Mouse (Mus musculus) liver, embryonic 13.5 days (tissue): Measurements from ENCODE around the gene Gm30191. TPM values are rescaled to one million over a fixed set of nuclear protein-coding genes. Genes with fewer than 3 reads are reported as not detected.
"Not testable (repeated sequence)": the region's sequence is repeated elsewhere in the genome, so short reads cannot be mapped to it uniquely, and the experiment has no call there.

ENCODE experiments used
- ATAC-seq: fragments of 200-750 bp; cut with Nextera tagmentation; 2 replicates; pipeline ENCODE4 v1.8.0; 2017; ENCODE audit warnings: low read depth, mild to moderate bottlenecking, moderate number of reproducible peaks, moderate library complexity
- DNase-seq: peaks from one replicate; pipeline ENCODE4 v3.0.0; 2022
- H3K27ac ChIP-seq: fragments of 300-500 bp; sonication (generic); 2 replicates; pipeline ENCODE4 v1.5.1; 2015; ENCODE audit warnings: moderate library complexity, mild to moderate bottlenecking, inconsistent platforms
- H3K27me3 ChIP-seq: fragments of 300-500 bp; sonication (generic); 2 replicates; pipeline ENCODE4 v1.6.1; 2015; ENCODE audit warnings: mild to moderate bottlenecking, inconsistent platforms
- H3K36me3 ChIP-seq: fragments of 300-500 bp; sonication (generic); 2 replicates; pipeline ENCODE4 v1.6.1; 2015; ENCODE audit warnings: mild to moderate bottlenecking, inconsistent platforms
- H3K4me1 ChIP-seq: fragments of 300-500 bp; sonication (generic); replicated peaks from 2 replicates; pipeline ENCODE4 v1.6.1; 2015; ENCODE audit warnings: inconsistent platforms
- H3K4me2 ChIP-seq: fragments of 300-500 bp; sonication (generic); 2 replicates; pipeline ENCODE4 v1.6.1; 2015; ENCODE audit warnings: inconsistent platforms, mild to moderate bottlenecking, moderate library complexity
- H3K4me3 ChIP-seq: fragments of 300-500 bp; sonication (generic); replicated peaks from 2 replicates; pipeline ENCODE4 v1.5.1; 2015; ENCODE audit warnings: mild to moderate bottlenecking, inconsistent platforms
- H3K9ac ChIP-seq: fragments of 300-500 bp; sonication (generic); 2 replicates; pipeline ENCODE4 v1.6.1; 2015; ENCODE audit warnings: mild to moderate bottlenecking, inconsistent platforms
- H3K9me3 ChIP-seq: fragments of 300-500 bp; sonication (generic); replicated peaks from 2 replicates; pipeline ENCODE4 v1.6.1; 2016; ENCODE audit warnings: inconsistent platforms
- WGBS: fragments of 180-500 bp; shearing (Covaris S2); methylation state at CpG from one replicate; pipeline ENCODE4 v1.1.7; 2015; ENCODE audit not compliant: insufficient replicate concordance; 5-methylcytosine and 5-hydroxymethylcytosine counted together
- polyA plus RNA-seq: library from polyadenylated mRNA; unstranded; fragments of >200 nt; fragmentation: Nextera tagmentation; extraction: Ambion mirVana; gene quantifications from 2 replicates; pipeline ENCODE4 v1.2.1, GENCODE M21; 2015

Gene Gm30191
- polyA plus RNA-seq, 1 experiment from 2014 or later, result not detected

DNA sequence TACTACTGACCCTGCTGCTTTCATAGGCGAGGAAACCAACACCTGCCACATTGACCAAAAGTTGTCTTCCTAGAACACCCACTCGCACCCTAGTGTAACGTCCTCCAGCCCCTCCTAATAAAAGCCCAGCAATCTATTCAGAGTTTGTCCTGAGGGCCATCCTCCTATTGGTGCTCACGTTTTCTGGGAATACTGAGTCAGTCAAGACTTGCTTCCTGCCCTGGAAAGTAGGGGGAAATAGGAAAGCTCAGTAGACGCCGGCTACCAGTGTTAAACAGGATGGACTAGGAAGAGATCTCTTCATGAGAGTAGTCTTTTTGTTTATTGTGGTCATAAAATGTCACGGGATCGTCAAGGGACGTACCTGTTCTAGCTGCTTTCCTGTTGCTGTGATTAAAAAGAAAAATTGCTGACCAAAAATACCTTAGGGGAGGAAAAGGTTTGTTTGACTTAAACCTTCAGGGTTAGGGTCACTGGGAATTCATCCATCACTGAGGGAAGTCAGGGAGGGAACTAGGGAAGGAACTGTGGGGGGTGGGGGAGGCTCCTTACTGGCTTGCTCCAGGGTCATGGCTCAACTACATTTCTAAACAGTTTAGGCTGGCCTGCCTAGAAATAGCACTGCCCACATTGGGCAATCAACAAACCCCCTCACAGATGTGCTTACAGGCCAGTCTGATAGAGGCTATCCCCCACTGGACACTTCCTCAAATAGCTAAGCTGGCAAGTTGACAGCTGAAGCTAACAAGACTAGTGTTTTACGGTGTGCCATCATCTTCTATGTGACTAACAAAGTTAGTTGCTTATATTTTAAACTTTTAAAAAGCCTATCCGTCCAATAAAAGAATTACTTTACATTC is 41.9 kb downstream of the Gm30191 start:
- Histone ChIP-seq H3K36me3 (peaks cover 11% of the 10 kb centered on the region), H3K9me3 (no peaks in the 10 kb centered on the region), H3K4me3 (peak overlapping the region; percentile 100), H3K4me2 (peak overlapping the region; percentile 94), H3K9ac (peak overlapping the region; percentile 97), H3K4me1 (peaks cover 47% of the 10 kb centered on the region), H3K27me3 (peaks cover 13% of the 10 kb centered on the region), H3K27ac (peak overlapping the region; percentile 99)
- no peak for DNase-seq
- WGBS, result 31% methylated on average over 11 of the region's 11 CpGs
- no peak for ATAC-seq

DNA sequence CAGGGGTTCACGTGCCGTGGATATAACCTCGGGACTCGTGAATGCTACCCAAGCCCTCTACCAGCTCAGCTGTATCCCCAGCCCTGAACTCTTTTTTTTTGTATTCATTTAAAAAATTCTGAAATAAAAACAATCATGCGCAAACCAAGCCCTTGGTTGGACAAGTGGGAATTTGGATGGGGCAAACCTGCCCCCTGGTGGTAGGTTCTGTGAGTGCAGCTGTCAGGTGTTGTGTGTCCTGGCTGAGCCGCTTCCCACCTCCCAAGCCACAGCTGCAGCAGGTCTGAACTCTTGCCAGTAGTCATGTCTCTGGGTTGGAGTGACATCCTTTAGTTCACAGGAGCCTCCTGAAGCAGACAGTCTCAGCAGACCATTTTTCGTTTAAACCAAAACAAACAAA is 45.3 kb downstream of the Gm30191 start:
- no peak overlapping the region for H3K9ac ChIP-seq

GRCm38 (mm10) chr4:134293061-134293691 is 46.4 kb downstream of the Gm30191 start:
- H3K36me3 ChIP-seq, result no peaks in the 10 kb centered on the region
- H3K9me3 ChIP-seq, result no peaks in the 10 kb centered on the region; the same call in 1 of the 2 replicates
- no peak for ATAC-seq
- H3K9ac ChIP-seq, result no peak overlapping the region
- peaks cover 14% of the 10 kb centered on the region for H3K4me1 ChIP-seq
- H3K27me3 ChIP-seq, result peaks cover 18% of the 10 kb centered on the region
- no peak for DNase-seq
- 57% methylated on average over 18 of the region's 18 CpGs for WGBS
- no peak overlapping the region for H3K4me3 ChIP-seq
- no peak overlapping the region for H3K27ac ChIP-seq
- no peak overlapping the region for H3K4me2 ChIP-seq

More for the DNA sequence above, 45.3 kb downstream of the Gm30191 start:
- H3K36me3 ChIP-seq, result no peaks in the 10 kb centered on the region
- H3K27ac ChIP-seq, result no peak overlapping the region
- no peak overlapping the region for H3K4me2 ChIP-seq
- H3K4me1 ChIP-seq, result peaks cover 18% of the 10 kb centered on the region
- 22% methylated on average over 7 of the region's 7 CpGs for WGBS
- H3K4me3 ChIP-seq, result no peak overlapping the region
- DNase-seq (peak; percentile 51), ATAC-seq (no peak)
- H3K9me3 ChIP-seq, result no peaks in the 10 kb centered on the region; the same call in 1 of the 2 replicates
- peaks cover 18% of the 10 kb centered on the region for H3K27me3 ChIP-seq

GRCm38 (mm10) chr4:134293692-134294163 is 47.0 kb downstream of the Gm30191 start:
- Histone ChIP-seq H3K4me3 (no peak overlapping the region), H3K27ac (no peak overlapping the region), H3K4me2 (no peak overlapping the region), H3K36me3 (no peaks in the 10 kb centered on the region), H3K9ac (no peak overlapping the region), H3K4me1 (peaks cover 9% of the 10 kb centered on the region), H3K27me3 (peaks cover 18% of the 10 kb centered on the region), H3K9me3 (no peaks in the 10 kb centered on the region; the same call in 1 of the 2 replicates)
- WGBS, result 37% methylated on average over 9 of the region's 9 CpGs
- DNase-seq (no peak), ATAC-seq (no peak)

DNA sequence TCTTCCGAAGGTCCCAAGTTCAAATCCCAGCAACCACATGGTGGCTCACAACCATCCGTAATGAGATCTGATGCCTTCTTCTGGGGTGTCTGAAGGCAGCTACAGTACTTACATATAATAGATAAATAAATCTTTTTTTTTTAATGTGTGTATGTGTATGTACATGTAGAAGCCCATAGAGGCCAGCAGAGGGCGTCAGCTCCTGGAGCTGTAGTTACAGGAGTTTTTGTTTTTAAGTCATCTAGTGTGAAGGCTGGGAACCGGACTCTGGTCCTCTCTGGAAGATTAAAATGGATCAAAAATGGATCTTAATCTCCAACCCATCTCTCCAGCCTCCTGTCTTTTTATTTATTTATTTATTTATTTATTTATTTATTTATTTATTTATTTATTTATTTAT is 49.4 kb downstream of the Gm30191 start:
- peaks cover 18% of the 10 kb centered on the region for H3K27me3 ChIP-seq
- H3K4me2 ChIP-seq, H3K4me1 ChIP-seq, H3K4me3 ChIP-seq, H3K9ac ChIP-seq, ATAC-seq, H3K36me3 ChIP-seq, H3K27ac ChIP-seq, H3K9me3 ChIP-seq, DNase-seq: not testable (repeated sequence)
- WGBS, result 75% methylated on average over 4 of the region's 4 CpGs

GRCm38 (mm10) chr4:134296523-134296922 is 49.8 kb downstream of the Gm30191 start:
- Histone ChIP-seq H3K4me3 (no peak overlapping the region), H3K4me2 (no peak overlapping the region), H3K4me1 (no peaks in the 10 kb centered on the region), H3K9me3 (no peaks in the 10 kb centered on the region; the same call in 1 of the 2 replicates), H3K27ac (no peak overlapping the region), H3K27me3 (peaks cover 18% of the 10 kb centered on the region), H3K36me3 (no peaks in the 10 kb centered on the region), H3K9ac (no peak overlapping the region)
- 76% methylated on average over 4 of the region's 4 CpGs for WGBS
- ATAC-seq (no peak), DNase-seq (no peak)

- Histone ChIP-seq H3K4me2 (no peak overlapping the region), H3K4me3 (no peak overlapping the region), H3K4me1 (no peaks in the 10 kb centered on the region), H3K27me3 (peaks cover 18% of the 10 kb centered on the region), H3K27ac (no peak overlapping the region), H3K9ac (no peak overlapping the region), H3K36me3 (no peaks in the 10 kb centered on the region), H3K9me3 (no peaks in the 10 kb centered on the region; the same call in 1 of the 2 replicates)
- WGBS, result 83% methylated on average over 8 of the region's 8 CpGs
- no peak for ATAC-seq
- no peak for DNase-seq
Observed at GRCm38 (mm10) chr4:134297369-134297768, 50.6 kb downstream of the Gm30191 start.

DNA sequence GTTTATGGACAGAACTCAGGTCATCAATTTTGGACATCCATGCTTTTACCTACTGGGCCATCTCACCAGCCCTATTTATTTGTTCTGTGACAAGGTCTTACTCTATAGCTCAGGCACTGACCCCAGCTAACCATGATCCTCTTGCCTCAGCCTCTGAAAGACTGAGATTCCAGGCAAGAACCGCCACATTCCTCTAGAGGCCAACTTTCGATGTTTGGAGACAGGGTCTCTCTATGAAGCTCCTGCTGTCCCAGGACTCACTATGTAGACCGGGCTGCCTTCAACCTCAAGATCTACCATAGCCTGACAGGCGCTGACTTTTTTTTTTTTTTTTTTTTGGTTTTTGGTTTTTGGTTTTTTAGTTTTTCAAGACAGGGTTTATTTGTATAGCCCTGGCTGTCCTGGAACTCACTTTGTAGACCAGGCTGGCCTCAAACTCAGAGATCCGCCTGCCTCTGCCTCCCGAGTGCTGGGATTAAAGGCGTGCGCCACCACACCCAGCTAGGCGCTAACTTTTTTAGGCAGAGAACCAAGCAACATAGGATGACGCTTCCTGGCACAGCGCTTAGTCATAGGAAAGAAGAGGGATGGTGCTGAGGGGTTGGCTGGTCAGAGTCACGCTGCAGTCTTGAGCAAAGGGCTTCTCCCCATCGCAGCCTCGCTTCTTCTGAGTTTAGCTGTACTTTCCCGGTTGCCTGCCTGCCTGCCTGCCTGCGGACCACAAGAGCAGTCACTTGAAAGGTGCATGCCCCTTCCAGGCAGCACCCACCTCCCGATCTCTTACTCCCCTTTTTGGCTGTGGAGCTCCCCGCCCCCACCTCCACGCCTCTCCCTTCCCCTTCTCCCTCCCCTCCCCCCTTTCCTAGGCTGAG is 52.1 kb downstream of the Gm30191 start:
- no peak overlapping the region for H3K4me2 ChIP-seq
- H3K9me3 ChIP-seq, result no peaks in the 10 kb centered on the region; the same call in 1 of the 2 replicates
- peaks cover 3% of the 10 kb centered on the region for H3K27me3 ChIP-seq
- no peaks in the 10 kb centered on the region for H3K36me3 ChIP-seq
- no peak overlapping the region for H3K27ac ChIP-seq
- no peaks in the 10 kb centered on the region for H3K4me1 ChIP-seq
- no peak for DNase-seq
- H3K9ac ChIP-seq, result no peak overlapping the region
- no peak for ATAC-seq
- no peak overlapping the region for H3K4me3 ChIP-seq
- WGBS, result 59% methylated on average over 19 of the region's 19 CpGs

- Histone ChIP-seq H3K36me3 (no peaks in the 10 kb centered on the region), H3K4me1 (no peaks in the 10 kb centered on the region), H3K9me3 (no peaks in the 10 kb centered on the region; the same call in 1 of the 2 replicates), H3K27me3 (no peaks in the 10 kb centered on the region), H3K4me2 (no peak overlapping the region), H3K4me3 (no peak overlapping the region), H3K9ac (no peak overlapping the region), H3K27ac (no peak overlapping the region)
- ATAC-seq (no peak), DNase-seq (no peak)
- 42% methylated on average over 4 of the region's 4 CpGs for WGBS
Observed at GRCm38 (mm10) chr4:134299498-134299810, 52.7 kb downstream of the Gm30191 start.
